8 mouse cellular contexts compared by ENCODE assay signal in the genomic region with DNA sequence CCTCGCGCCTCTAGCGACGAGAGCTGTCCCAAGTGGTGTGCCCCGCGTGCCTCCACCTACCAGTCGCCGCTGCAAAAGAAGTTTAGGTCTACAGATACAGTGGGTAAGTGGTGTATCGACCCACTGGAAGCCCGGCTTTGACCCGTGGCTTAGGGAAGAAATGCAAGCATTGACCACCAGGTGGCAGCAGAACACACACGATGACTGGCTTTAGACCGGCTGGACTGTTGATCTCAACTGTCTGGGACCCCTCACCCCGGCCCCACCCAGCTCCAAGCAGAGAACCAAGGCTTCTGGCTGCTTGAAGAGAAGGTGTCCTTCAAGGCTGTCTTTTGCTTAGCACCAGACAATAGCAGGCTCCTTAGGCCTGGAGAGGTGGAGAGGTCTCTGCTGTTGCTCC. TPM values are rescaled to one million over a fixed set of nuclear protein-coding genes. Genes with fewer than 3 reads are reported as not detected.
DNase-seq lines count a peak whose midpoint lies in the region; ATAC-seq and TF ChIP-seq lines count a peak whose summit lies in the region.

No protein-coding gene starts in this region.

- no peak overlapping the region for H3K4me3 ChIP-seq in forebrain, embryonic 14.5 days (ENCODE audit: low read depth, low read length)
- no peak overlapping the region for H3K4me3 ChIP-seq in layer of hippocampus, adult 2 months

- peak; percentile 94 for TF ChIP-seq CTCF in layer of hippocampus, adult 2 months (conservative IDR thresholded peaks at IDR 0.05)

- H3K4me2 ChIP-seq in forebrain, embryonic 14.5 days (ENCODE audit: low read length) = no peak overlapping the region

- peak; percentile 32 for DNase-seq in MEL-GATA-1-ER (ENCODE audit: extremely low read depth, low read depth)
- DNase-seq in c-Kit-positive CD71-positive TER-119-positive erythroid progenitor cells, embryonic 14.5 days (ENCODE audit: low spot score) = peak; percentile 63
- peak; percentile 80 for DNase-seq in forebrain, embryonic 14.5 days (ENCODE audit: low spot score)
- peak; percentile 86 to 87 for DNase-seq in heart, postnatal 36 days
- DNase-seq in layer of hippocampus, adult 2 months (ENCODE audit: low spot score in 2 of 2) = peak; percentile 37 to 77
- DNase-seq in lung, postnatal 10 days = peak; percentile 89
- DNase-seq in retina, postnatal 7 days (ENCODE audit: low read depth, low spot score) = peak; percentile 74
- peak; percentile 81 for DNase-seq in urinary bladder, postnatal 14 days (ENCODE audit: low spot score)

- peak; percentile 58; the same call in 1 of the 2 replicates for ATAC-seq in forebrain, embryonic 14.5 days

- H3K9me3 ChIP-seq in forebrain, embryonic 14.5 days (replicated peaks; ENCODE audit: control insufficient read depth, low read length) = no peaks in the 10 kb centered on the region

- intact Hi-C loops in heart, postnatal 36 days (cut with DNase I) = loop anchor here (2.0 to 5.0 kb wide), 6 partner anchors 24 to 489 kb away; partner anchors contain the start of genes Grm4, Itpr3 and Lemd2

- WGBS in forebrain, embryonic 14.5 days = 1% methylated on average over 13 of the region's 14 CpGs

- no peaks in the 10 kb centered on the region for H3K27me3 ChIP-seq in forebrain, embryonic 14.5 days (replicated peaks; ENCODE audit: control insufficient read depth, insufficient read depth, low read length)

- no peak overlapping the region for H3K27ac ChIP-seq in forebrain, embryonic 14.5 days (ENCODE audit: low read depth, low read length)
- H3K27ac ChIP-seq in layer of hippocampus, adult 2 months = no peak overlapping the region

- no peaks in the 10 kb centered on the region for H3K4me1 ChIP-seq in forebrain, embryonic 14.5 days (ENCODE audit: control insufficient read depth, insufficient read depth, low read length)

- H3K36me3 ChIP-seq in forebrain, embryonic 14.5 days (ENCODE audit: control insufficient read depth, insufficient read depth, low read length) = no peaks in the 10 kb centered on the region

- H3K9ac ChIP-seq in forebrain, embryonic 14.5 days (ENCODE audit: low read length) = no peak overlapping the region

RNA-seq across cellular contexts. Expression of gene Bak1, which starts 4.1 kb away (rescaled TPM):
- polyA plus RNA-seq in forebrain, embryonic 14.5 days (2014; fragmentation: Nextera tagmentation; extraction: Ambion mirVana) = 4.8 and 7.6 TPM in 2 replicates
- 10 to 100 TPM; 20.0 to 21.2 TPM for total RNA-seq in heart, postnatal 36 days (2021)
- 10 to 100 TPM; 12.7 to 14.3 TPM for total RNA-seq in layer of hippocampus, adult 2 months (2021)

RNA-seq across cellular contexts. Expression of gene Itpr3, which starts 24.2 kb away (rescaled TPM):
- 0.61 and 0.79 TPM in 2 replicates for polyA plus RNA-seq in forebrain, embryonic 14.5 days (2014; fragmentation: Nextera tagmentation; extraction: Ambion mirVana)
- total RNA-seq in heart, postnatal 36 days (2021) = 1 to 10 TPM; 5.3 to 6.7 TPM
- total RNA-seq in layer of hippocampus, adult 2 months (2021) = 1 to 10 TPM; 2.6 to 3.6 TPM

RNA-seq across cellular contexts. Expression of gene Zbtb9, which starts 59.9 kb away (rescaled TPM):
- polyA plus RNA-seq in forebrain, embryonic 14.5 days (2014; fragmentation: Nextera tagmentation; extraction: Ambion mirVana) = 9.1 and 10.0 TPM in 2 replicates
- total RNA-seq in heart, postnatal 36 days (2021) = 1 to 10 TPM; 2.1 to 2.6 TPM
- total RNA-seq in layer of hippocampus, adult 2 months (2021) = 10 to 100 TPM; 14.8 to 15.7 TPM

Comparison
In these comparisons a context has a peak if more than half of its experiments do, and no peak if none do; other contexts are left out.
1. DNase-seq: peak in every context shown above with its lines; median percentile 89 in lung, postnatal 10 days; 86 in heart, postnatal 36 days; 81 in urinary bladder, postnatal 14 days; 80 in forebrain, embryonic 14.5 days; 74 in retina, postnatal 7 days; 63 in c-Kit-positive CD71-positive TER-119-positive erythroid progenitor cells, embryonic 14.5 days; 57 in layer of hippocampus, adult 2 months; 32 in MEL-GATA-1-ER.
2. RNA of gene Zbtb9, which starts 59.9 kb away (total RNA-seq): 14.8 to 15.7 TPM in layer of hippocampus, adult 2 months; 2.1 to 2.6 TPM in heart, postnatal 36 days; every median in the first group is over 4 times any median in the second.